Mouse (Mus musculus): Measurements from ENCODE around the gene Ap4s1. TPM values are rescaled to one million over a fixed set of nuclear protein-coding genes. Genes with fewer than 3 reads are reported as not detected.

The Ap4s1 gene
- total RNA-seq, 2 experiments from 2014 or later: 43.4 to 43.8 TPM

DNA sequence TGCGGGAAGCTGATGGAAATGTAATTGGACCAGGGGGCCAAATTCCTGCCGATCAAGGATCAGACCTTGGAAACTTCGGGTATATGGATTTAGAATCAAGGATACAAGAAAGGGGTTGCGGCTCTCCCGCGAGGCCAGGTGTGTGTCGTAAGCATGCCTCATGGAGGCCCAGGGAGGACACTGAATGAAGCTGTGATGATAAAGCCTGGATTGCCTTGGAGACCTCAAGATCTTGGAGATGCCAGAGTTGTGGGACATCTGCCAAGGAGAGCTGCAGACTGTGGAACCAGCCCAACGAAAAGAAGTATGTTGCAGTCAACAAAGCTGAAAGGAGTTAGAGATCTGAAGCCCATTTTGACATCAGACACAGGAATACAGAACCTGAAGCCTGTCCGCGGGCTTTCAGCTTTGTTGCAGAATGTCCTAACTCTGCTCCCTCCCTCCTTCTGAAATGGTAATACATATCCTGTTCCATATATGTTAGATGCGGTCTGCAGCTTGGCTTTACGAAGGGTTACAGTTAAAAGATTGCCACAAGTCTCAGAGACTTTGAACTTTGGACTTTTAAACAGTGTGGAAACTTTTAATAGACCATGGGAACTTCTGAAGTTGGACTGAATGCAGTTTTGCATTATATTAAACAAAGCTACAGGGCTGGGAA is 65.2 kb downstream of the Ap4s1 start:
- no peak for DNase-seq
- intact Hi-C loops (cut with DNase I): no loop called here

DNA sequence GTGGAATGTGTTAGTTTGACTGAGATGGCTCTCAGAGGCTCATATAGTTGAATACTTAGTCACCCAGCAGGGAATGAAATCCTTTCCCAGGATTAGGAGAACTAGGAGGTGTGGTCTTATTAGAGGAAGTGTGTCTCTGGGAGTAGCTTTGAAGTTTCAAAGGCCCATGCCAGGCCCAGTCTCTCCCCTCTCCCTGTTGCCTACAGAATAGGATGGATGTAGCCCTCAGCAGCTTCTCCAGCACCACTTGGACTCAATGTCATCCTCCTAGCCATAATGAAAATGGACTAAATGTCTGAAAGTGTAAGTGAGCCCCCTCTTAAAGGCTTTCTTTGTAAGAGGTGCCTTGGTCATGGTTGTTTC is 65.7 kb downstream of the Ap4s1 start:
- intact Hi-C loops (cut with DNase I): no loop called here
- DNase-seq: no peak

DNA sequence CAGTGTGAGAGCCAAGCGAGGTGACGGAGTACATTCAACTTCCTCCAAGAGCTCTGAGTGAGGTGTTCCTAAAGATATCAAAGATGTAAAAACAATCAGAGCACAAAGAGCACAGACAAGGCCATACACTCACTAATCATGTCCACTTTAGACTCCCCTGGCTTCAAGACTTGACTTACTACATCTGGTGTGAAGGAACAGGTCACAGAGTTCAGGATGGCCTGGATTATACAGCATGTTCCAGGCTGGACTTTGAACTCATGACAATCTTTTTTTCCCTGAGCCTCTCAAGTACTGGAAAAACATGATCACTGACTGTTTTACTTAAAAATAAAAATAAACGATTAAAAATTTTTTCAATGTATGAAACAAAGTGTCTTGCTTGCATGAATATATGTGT is 68.5 kb downstream of the Ap4s1 start:
- intact Hi-C loops (cut with DNase I): no loop called here
- no peak for DNase-seq

DNA sequence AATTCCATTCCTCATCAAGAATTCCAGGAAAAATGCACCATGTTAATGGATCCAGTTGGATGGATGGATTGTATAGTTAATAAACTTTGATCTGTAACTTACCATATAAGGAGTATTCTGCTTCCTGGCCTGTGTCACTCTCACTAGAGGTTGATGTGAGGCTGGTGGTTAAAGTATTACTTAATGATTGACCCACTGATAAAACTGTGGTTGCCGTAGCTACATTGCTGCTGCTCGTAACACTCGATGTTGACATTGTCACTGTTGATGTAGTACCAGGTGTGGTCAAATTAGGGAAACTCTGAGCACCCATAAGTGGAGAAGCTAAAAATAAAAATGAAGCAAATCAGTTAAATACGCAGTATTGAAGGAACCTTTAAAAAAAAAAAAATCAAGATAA is 76.6 kb downstream of the Ap4s1 start:
- intact Hi-C loops (cut with DNase I): no loop called here
- DNase-seq: no peak

DNA sequence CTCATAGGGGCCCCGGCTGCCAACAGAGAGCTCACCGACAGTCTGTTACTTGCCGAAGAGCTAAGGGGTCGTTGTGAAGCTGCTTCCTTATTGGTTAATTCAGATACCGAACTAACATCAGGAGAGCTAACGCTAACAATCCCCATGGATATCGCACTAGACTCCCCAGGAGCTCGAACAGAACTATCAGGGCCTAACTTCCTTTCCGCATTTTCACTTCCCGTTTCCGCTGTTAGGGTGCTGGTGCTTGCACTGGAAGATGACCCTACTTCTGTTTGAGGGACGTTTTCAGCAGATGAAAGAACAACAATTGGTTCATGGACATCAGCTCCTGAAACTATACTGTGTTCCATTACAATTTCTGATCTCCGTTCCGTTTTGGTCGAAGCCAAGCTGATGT is 77.9 kb downstream of the Ap4s1 start:
- no peak for DNase-seq
- intact Hi-C loops (cut with DNase I): no loop called here

DNA sequence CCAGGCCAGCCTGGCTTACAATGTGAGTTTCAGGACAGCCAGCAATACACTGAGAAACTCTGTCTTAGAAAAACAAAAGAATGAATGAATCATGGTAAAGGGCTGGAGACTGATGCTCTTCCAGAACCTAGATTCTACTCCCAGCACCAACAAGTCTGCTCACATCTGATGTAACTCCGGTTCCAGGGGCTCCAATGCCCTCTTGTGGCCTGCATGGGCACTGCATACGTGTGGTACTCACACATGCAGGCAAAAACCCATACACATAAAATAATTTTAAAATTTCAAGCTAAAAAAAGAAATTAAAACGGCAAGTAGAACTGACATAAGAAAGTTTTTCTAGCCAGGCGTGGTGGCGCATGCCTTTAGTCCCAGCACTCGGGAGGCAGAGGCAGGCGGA is 94.0 kb downstream of the Ap4s1 start:
- peak in 1 of 2 experiments; percentile 10 for DNase-seq

More for the DNA sequence above, 94.0 kb downstream of the Ap4s1 start:
- intact Hi-C loops (cut with DNase I): no loop called here

Other genes with a start within 250 kb of the Ap4s1 start
- gene Coch, start 97.7 kb upstream of the Ap4s1 start, total RNA-seq (2021): under 1 TPM; 0.15 to 0.17 TPM
- 10 to 100 TPM; 87.4 to 93.9 TPM for gene Strn3, start 864 bp downstream of the Ap4s1 start, total RNA-seq (2021)
- 10 to 100 TPM; 85.9 to 89.6 TPM for gene Hectd1, start 138.5 kb downstream of the Ap4s1 start, total RNA-seq (2021)

Data from heart, postnatal 14 days (tissue).